Mouse (Mus musculus) spleen, adult 12 weeks (tissue): Measurements from ENCODE around the gene Pycr2.
A peak's percentile ranks its signal among the peaks of the same experiment; 100 is the strongest.

Experiments used
- DNase-seq: peaks from one replicate; pipeline ENCODE4 v3.0.0; 2022; ENCODE audit warnings: low spot score

Gene Pycr2

GRCm38 (mm10) chr1:180941726-180942125, 37.6 kb downstream of the Pycr2 start:
- DNase-seq, result no peak

- peak; percentile 73 for DNase-seq
Observed at GRCm38 (mm10) chr1:180942166-180943031, 38.3 kb downstream of the Pycr2 start, which contains the start of gene Tmem63a. Gene Tmem63a (plus strand): TSS chr1:180942344.

- DNase-seq, result no peak
Observed at GRCm38 (mm10) chr1:180943032-180943644, 39.0 kb downstream of the Pycr2 start.

GRCm38 (mm10) chr1:180943896-180944295, 39.8 kb downstream of the Pycr2 start:
- no peak for DNase-seq

GRCm38 (mm10) chr1:180944553-180944952, 40.5 kb downstream of the Pycr2 start:
- DNase-seq, result no peak

- no peak for DNase-seq
Observed at GRCm38 (mm10) chr1:180945001-180945980, 41.2 kb downstream of the Pycr2 start.

- DNase-seq, result no peak
Observed at GRCm38 (mm10) chr1:180946448-180946847, 42.4 kb downstream of the Pycr2 start.

GRCm38 (mm10) chr1:180952085-180952746, 48.1 kb downstream of the Pycr2 start:
- DNase-seq, result no peak

- no peak for DNase-seq
Observed at GRCm38 (mm10) chr1:180952808-180953207, 48.7 kb downstream of the Pycr2 start.

- no peak for DNase-seq
Observed at GRCm38 (mm10) chr1:180956401-180956800, 52.3 kb downstream of the Pycr2 start.

GRCm38 (mm10) chr1:180956973-180957381, 52.9 kb downstream of the Pycr2 start:
- DNase-seq, result no peak
